Mouse (Mus musculus): ENCODE results near the gene Pax6. TPM values are rescaled to one million over a fixed set of nuclear protein-coding genes. Genes with fewer than 3 reads are reported as not detected.

Gene Pax6
- polyA plus RNA-seq, 1 experiment from 2014 or later, result 1.8 TPM

Other genes starting within 250 kb of the Pax6 start
- gene Elp4, start 235.7 kb downstream of the Pax6 start, polyA plus RNA-seq (2015; fragmentation: Nextera tagmentation; extraction: Ambion mirVana), result 25.5 and 28.2 TPM in 2 replicates
- 118 and 121 TPM in 2 replicates for gene Immp1l, start 235.7 kb downstream of the Pax6 start, polyA plus RNA-seq (2015; fragmentation: Nextera tagmentation; extraction: Ambion mirVana)

All from intestine, embryonic 16.5 days (tissue).